Mouse (Mus musculus) heart, adult 2 months (tissue): ENCODE data around the gene Olfr1396. TPM values are rescaled to one million over a fixed set of nuclear protein-coding genes. Genes with fewer than 3 reads are reported as not detected.

Source experiments
- polyA plus RNA-seq: library from polyadenylated mRNA; depleted of rRNA; stranded (reverse); fragments of >200 nt; gene quantifications from 2 replicates; pipeline ENCODE4 v1.2.3, GENCODE M21; 2012; rRNA removed
- total RNA-seq, 2 experiments: library from RNA; stranded (reverse); gene quantifications; 2 replicates each; pipeline ENCODE4 v1.2.3; 2021

Gene Olfr1396
- total and polyA plus RNA-seq, 3 experiments = 0.97 to 4.4 (median 1.4) TPM

Other genes starting within 250 kb of the Olfr1396 start
- 10 to 100 TPM in 1 of 2 experiments, 1 to 10 TPM in 1; 9.9 to 13.5 TPM for gene Irgm1, start 243.2 kb downstream of the Olfr1396 start, total RNA-seq
- 10.0 and 17.2 TPM in 2 replicates for gene Irgm1, start 243.2 kb downstream of the Olfr1396 start, polyA plus RNA-seq
- 1 to 10 TPM; 1.4 to 1.5 TPM for gene Gm5431, start 212.7 kb downstream of the Olfr1396 start, total RNA-seq
- 0.20 and 0.67 TPM in 2 replicates for gene Gm5431, start 212.7 kb downstream of the Olfr1396 start, polyA plus RNA-seq
- gene Psme2b, start 168.7 kb downstream of the Olfr1396 start, total RNA-seq = 1 to 10 TPM; 2.8 to 5.0 TPM
- gene Psme2b, start 168.7 kb downstream of the Olfr1396 start, polyA plus RNA-seq = 3.1 and 6.6 TPM in 2 replicates
- gene Olfr56, start 136.0 kb downstream of the Olfr1396 start, total RNA-seq = not detected
- gene Olfr56, start 136.0 kb downstream of the Olfr1396 start, polyA plus RNA-seq = 0.10 and 0.18 TPM in 2 replicates
- gene 9930111J21Rik1, start 135.5 kb downstream of the Olfr1396 start, total RNA-seq = 1 to 10 TPM; 4.3 to 5.1 TPM
- gene 9930111J21Rik1, start 135.5 kb downstream of the Olfr1396 start, polyA plus RNA-seq = 3.4 and 6.2 TPM in 2 replicates
- 1 to 10 TPM; 1.1 to 1.8 TPM for gene Gm12185, start 122.6 kb downstream of the Olfr1396 start, total RNA-seq
- gene Gm12185, start 122.6 kb downstream of the Olfr1396 start, polyA plus RNA-seq = 0.29 and 0.78 TPM in 2 replicates
- gene Tgtp1, start 120.7 kb downstream of the Olfr1396 start, total RNA-seq = 1 to 10 TPM; 2.7 to 7.6 TPM
- 1.8 and 2.2 TPM in 2 replicates for gene Tgtp1, start 120.7 kb downstream of the Olfr1396 start, polyA plus RNA-seq
- 1 to 10 TPM; 5.5 to 7.1 TPM for gene 9930111J21Rik2, start 63.6 kb downstream of the Olfr1396 start, total RNA-seq
- 1.9 and 4.9 TPM in 2 replicates for gene 9930111J21Rik2, start 63.6 kb downstream of the Olfr1396 start, polyA plus RNA-seq
- gene Tgtp2, start 50.7 kb downstream of the Olfr1396 start, total RNA-seq = 1 to 10 TPM; 1.2 to 6.9 TPM
- gene Tgtp2, start 50.7 kb downstream of the Olfr1396 start, polyA plus RNA-seq = 7.2 and 10.3 TPM in 2 replicates
- 1 to 10 TPM; 2.5 to 3.3 TPM for gene Ifi47, start 38.3 kb downstream of the Olfr1396 start, total RNA-seq
- gene Ifi47, start 38.3 kb downstream of the Olfr1396 start, polyA plus RNA-seq = 2.6 and 3.3 TPM in 2 replicates
- gene Olfr1395, start 27.4 kb upstream of the Olfr1396 start, total RNA-seq = not detected
- gene Olfr1395, start 27.4 kb upstream of the Olfr1396 start, polyA plus RNA-seq = 0.12 TPM in 1 of 2 replicates, not detected in the other
- not detected for gene Olfr1394, start 39.5 kb upstream of the Olfr1396 start, total RNA-seq
- not detected in 2 replicates for gene Olfr1394, start 39.5 kb upstream of the Olfr1396 start, polyA plus RNA-seq
- 10 to 100 TPM; 25.0 to 31.4 TPM for gene Btnl9, start 72.3 kb upstream of the Olfr1396 start, total RNA-seq
- 18.9 and 23.0 TPM in 2 replicates for gene Btnl9, start 72.3 kb upstream of the Olfr1396 start, polyA plus RNA-seq
- gene Zfp62, start 88.4 kb upstream of the Olfr1396 start, total RNA-seq = 10 to 100 TPM; 23.9 to 28.9 TPM
- gene Zfp62, start 88.4 kb upstream of the Olfr1396 start, polyA plus RNA-seq = 2.9 and 8.2 TPM in 2 replicates
- 10 to 100 TPM; 59.2 to 72.3 TPM for gene Mgat1, start 129.3 kb upstream of the Olfr1396 start, total RNA-seq
- gene Mgat1, start 129.3 kb upstream of the Olfr1396 start, polyA plus RNA-seq = 74.4 and 86.4 TPM in 2 replicates
- under 1 TPM; 0.39 TPM for gene Olfr1393, start 163.4 kb upstream of the Olfr1396 start, total RNA-seq
- gene Olfr1393, start 163.4 kb upstream of the Olfr1396 start, polyA plus RNA-seq = 1.8 and 2.1 TPM in 2 replicates
- not detected for gene Olfr1392, start 170.4 kb upstream of the Olfr1396 start, total RNA-seq
- 0.08 TPM in 1 of 2 replicates, not detected in the other for gene Olfr1392, start 170.4 kb upstream of the Olfr1396 start, polyA plus RNA-seq
- not detected for gene Olfr10, start 189.9 kb upstream of the Olfr1396 start, total RNA-seq
- not detected in 2 replicates for gene Olfr10, start 189.9 kb upstream of the Olfr1396 start, polyA plus RNA-seq
- not detected for gene Olfr1391, start 207.9 kb upstream of the Olfr1396 start, total RNA-seq
- not detected in 2 replicates for gene Olfr1391, start 207.9 kb upstream of the Olfr1396 start, polyA plus RNA-seq
- gene Olfr1390, start 220.3 kb upstream of the Olfr1396 start, total RNA-seq = not detected
- not detected in 2 replicates for gene Olfr1390, start 220.3 kb upstream of the Olfr1396 start, polyA plus RNA-seq